Mouse (Mus musculus) heart, embryonic 12.5 days (tissue): ENCODE measurements around the gene Fam71d. TPM values are rescaled to one million over a fixed set of nuclear protein-coding genes. Genes with fewer than 3 reads are reported as not detected.

Experiments used
- ATAC-seq: fragments of 200-750 bp; cut with Nextera tagmentation; 2 replicates; pipeline ENCODE4 v1.8.0; 2017; ENCODE audit warnings: moderate TSS enrichment, moderate library complexity; ENCODE audit not compliant: insufficient number of reproducible peaks, low FRiP score
- H3K27ac ChIP-seq: fragments of 300-500 bp; sonication (generic); 2 replicates; pipeline ENCODE4 v1.5.1; 2016; ENCODE audit warnings: mild to moderate bottlenecking, moderate library complexity; ENCODE audit not compliant: poor library complexity, severe bottlenecking
- H3K27me3 ChIP-seq: fragments of 300-500 bp; sonication (generic); replicated peaks from 2 replicates; pipeline ENCODE4 v1.6.1; 2016; ENCODE audit warnings: mild to moderate bottlenecking, moderate library complexity
- H3K36me3 ChIP-seq: fragments of 300-500 bp; sonication (generic); 2 replicates; pipeline ENCODE4 v1.6.1; 2016; ENCODE audit warnings: mild to moderate bottlenecking, moderate library complexity
- H3K4me1 ChIP-seq: fragments of 300-500 bp; sonication (generic); replicated peaks from 2 replicates; pipeline ENCODE4 v1.6.1; 2016; ENCODE audit warnings: mild to moderate bottlenecking
- H3K4me2 ChIP-seq: fragments of 300-500 bp; sonication (generic); 2 replicates; pipeline ENCODE4 v1.6.1; 2016; ENCODE audit warnings: mild to moderate bottlenecking, moderate library complexity
- H3K4me3 ChIP-seq: fragments of 300-500 bp; sonication (generic); 2 replicates; pipeline ENCODE4 v1.5.1; 2016; ENCODE audit warnings: mild to moderate bottlenecking
- H3K9ac ChIP-seq: fragments of 300-500 bp; sonication (generic); 2 replicates; pipeline ENCODE4 v1.6.1; 2016; ENCODE audit warnings: mild to moderate bottlenecking, moderate library complexity
- H3K9me3 ChIP-seq: fragments of 300-500 bp; sonication (generic); replicated peaks from 2 replicates; pipeline ENCODE4 v1.6.1; 2016; ENCODE audit warnings: mild to moderate bottlenecking, moderate library complexity
- WGBS: fragments of 180-500 bp; shearing (Covaris S2); methylation state at CpG from one replicate; pipeline ENCODE4 v1.1.7; 2016; 5-methylcytosine and 5-hydroxymethylcytosine counted together
- polyA plus RNA-seq: library from polyadenylated mRNA; unstranded; fragments of >200 nt; fragmentation: Nextera tagmentation; extraction: Ambion mirVana; gene quantifications from 2 replicates; pipeline ENCODE4 v1.2.1, GENCODE M21; 2016

Gene Fam71d
- polyA plus RNA-seq, 1 experiment from 2014 or later, result not detected

- Histone ChIP-seq H3K9ac (no peak overlapping the region), H3K27ac (no peak overlapping the region), H3K9me3 (no peaks in the 10 kb centered on the region), H3K4me3 (no peak overlapping the region), H3K27me3 (no peaks in the 10 kb centered on the region), H3K4me1 (no peaks in the 10 kb centered on the region), H3K36me3 (no peaks in the 10 kb centered on the region), H3K4me2 (no peak overlapping the region)
- 75% methylated on average over 2 of the region's 2 CpGs for WGBS
- no peak for ATAC-seq
These were observed 26.4 kb downstream of the Fam71d start for GRCm38 (mm10) chr12:78717783-78718182.

DNA sequence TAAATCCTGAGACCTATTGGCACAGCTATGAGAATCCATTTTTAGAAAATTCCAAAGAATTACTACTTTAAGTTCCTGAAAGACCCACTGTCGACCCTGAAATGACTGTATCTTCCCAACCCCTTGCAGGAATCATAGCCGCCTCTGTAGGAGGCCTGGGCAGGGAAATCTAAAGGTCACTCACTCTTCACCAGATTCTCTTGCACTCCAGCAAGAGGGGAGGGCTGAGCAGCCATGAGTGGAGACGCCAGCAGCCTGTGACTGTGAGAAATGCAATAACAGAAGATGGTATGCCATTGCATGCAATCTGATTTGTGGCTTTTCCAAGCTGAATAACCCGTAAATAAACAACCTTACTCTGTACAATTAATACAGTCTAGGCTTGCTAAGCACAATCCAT is 36.4 kb downstream of the Fam71d start:
- H3K27ac ChIP-seq, result no peak overlapping the region
- 41% methylated on average over 4 of the region's 4 CpGs for WGBS
- H3K4me3 ChIP-seq, result no peak overlapping the region
- no peaks in the 10 kb centered on the region for H3K4me1 ChIP-seq
- H3K4me2 ChIP-seq, result no peak overlapping the region
- H3K36me3 ChIP-seq, result no peaks in the 10 kb centered on the region
- H3K9me3 ChIP-seq, result no peaks in the 10 kb centered on the region
- H3K27me3 ChIP-seq, result no peaks in the 10 kb centered on the region
- H3K9ac ChIP-seq, result no peak overlapping the region
- no peak for ATAC-seq

DNA sequence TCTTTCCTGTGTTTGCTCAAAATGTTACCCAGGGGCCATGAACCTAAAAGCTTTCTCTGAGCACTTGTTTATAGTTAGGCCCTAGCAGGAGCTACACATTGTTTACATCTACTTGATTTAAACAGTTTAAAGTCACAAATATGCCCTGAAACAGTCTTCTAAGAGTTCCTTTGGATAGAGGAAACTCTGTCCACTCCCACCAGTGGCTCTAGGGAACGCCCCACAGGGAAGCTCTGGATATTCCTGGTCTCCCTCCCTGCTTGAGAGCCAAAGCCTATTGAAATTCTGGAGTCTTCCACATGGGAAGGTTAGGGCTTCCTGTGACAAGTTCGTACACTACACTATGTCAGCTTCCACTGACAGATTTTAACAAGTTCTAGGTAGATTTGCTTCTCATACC is 48.3 kb downstream of the Fam71d start:
- H3K4me2 ChIP-seq, result no peak overlapping the region
- no peaks in the 10 kb centered on the region for H3K4me1 ChIP-seq
- H3K27ac ChIP-seq, result no peak overlapping the region
- H3K4me3 ChIP-seq, result no peak overlapping the region
- ATAC-seq, result no peak
- H3K9ac ChIP-seq, result no peak overlapping the region
- H3K36me3 ChIP-seq, result no peaks in the 10 kb centered on the region
- H3K9me3 ChIP-seq, result no peaks in the 10 kb centered on the region
- no peaks in the 10 kb centered on the region for H3K27me3 ChIP-seq
- WGBS, result 56% methylated on average over 2 of the region's 2 CpGs

DNA sequence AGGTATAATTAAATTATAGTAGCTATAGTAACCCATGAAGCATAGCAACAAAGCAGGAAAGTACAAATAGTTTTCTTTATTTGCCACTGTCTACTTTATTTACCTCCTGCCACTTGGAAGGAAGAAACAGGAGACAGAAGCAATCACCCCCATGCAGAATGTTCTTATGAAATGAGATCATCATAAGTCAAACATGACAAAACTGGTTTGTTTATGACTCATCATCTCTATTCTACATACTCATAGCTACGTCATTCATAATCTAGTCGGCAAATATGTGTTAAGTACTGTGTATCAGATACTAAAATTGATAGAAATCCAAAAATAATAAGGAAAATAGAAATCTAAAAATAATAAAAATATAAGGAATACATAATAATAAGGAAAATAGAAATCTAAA is 49.0 kb downstream of the Fam71d start:
- H3K27ac ChIP-seq, result no peak overlapping the region
- WGBS, result 89% methylated on average over 2 of the region's 2 CpGs
- H3K4me2 ChIP-seq, result no peak overlapping the region
- H3K4me3 ChIP-seq, result no peak overlapping the region
- no peaks in the 10 kb centered on the region for H3K27me3 ChIP-seq
- no peaks in the 10 kb centered on the region for H3K9me3 ChIP-seq
- H3K9ac ChIP-seq, result no peak overlapping the region
- H3K4me1 ChIP-seq, result no peaks in the 10 kb centered on the region
- ATAC-seq, result no peak
- no peaks in the 10 kb centered on the region for H3K36me3 ChIP-seq

DNA sequence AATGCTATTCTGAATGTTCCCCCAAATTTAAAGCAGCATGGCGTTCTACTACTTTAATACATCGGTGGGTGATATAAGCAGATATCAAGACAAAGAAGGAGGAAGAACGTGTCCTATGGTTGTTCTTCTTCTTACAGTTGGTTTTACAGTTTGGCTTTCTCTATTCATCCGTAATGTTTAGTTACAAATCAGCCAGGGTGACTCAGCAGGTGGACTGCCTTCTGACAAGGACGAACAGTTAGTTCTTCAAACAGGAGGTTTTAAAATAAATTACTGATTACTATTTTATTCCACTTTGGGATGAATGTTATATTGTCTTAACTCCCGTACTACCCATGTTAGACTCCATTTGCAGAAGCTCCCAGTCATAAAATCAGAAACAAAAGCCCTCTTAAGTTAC is 54.9 kb downstream of the Fam71d start:
- Histone ChIP-seq H3K36me3 (no peaks in the 10 kb centered on the region), H3K4me2 (no peak overlapping the region), H3K4me1 (peaks cover 6% of the 10 kb centered on the region; the same call in 1 of the 2 replicates), H3K9ac (no peak overlapping the region), H3K27me3 (0 out of 2 replicates have a peak, but pooled peaks cover 3% of the 10 kb centered on the region), H3K27ac (no peak overlapping the region), H3K4me3 (no peak overlapping the region), H3K9me3 (no peaks in the 10 kb centered on the region)
- ATAC-seq, result no peak
- WGBS, result 74% methylated on average over 6 of the region's 6 CpGs

DNA sequence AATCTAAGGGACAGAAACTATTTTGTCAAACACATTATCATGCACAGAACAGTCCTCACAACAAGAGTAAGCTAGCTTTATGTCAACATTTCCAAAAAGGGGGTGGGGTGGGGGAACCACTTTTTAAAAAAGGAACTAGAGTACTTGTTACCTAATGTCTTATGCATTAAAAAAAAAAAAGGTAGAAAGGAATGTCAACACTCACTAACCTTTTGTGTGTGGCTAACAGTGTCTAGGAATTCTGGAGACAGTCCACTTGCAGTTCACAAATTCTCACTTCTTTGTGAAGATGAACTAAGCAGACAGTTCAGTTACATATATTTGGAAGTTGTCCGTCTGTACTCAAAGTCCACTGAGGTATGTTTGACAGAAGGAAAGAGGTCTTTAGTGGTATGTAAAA is 56.1 kb downstream of the Fam71d start:
- 42% methylated on average over 1 of the region's 1 CpGs for WGBS
- Histone ChIP-seq H3K4me2 (peak overlapping the region; percentile 93), H3K4me3 (no peak overlapping the region), H3K9ac (no peak overlapping the region), H3K9me3 (no peaks in the 10 kb centered on the region), H3K27ac (no peak overlapping the region), H3K36me3 (no peaks in the 10 kb centered on the region), H3K27me3 (0 out of 2 replicates have a peak, but pooled peaks cover 3% of the 10 kb centered on the region), H3K4me1 (peaks cover 10% of the 10 kb centered on the region)
- ATAC-seq, result no peak

DNA sequence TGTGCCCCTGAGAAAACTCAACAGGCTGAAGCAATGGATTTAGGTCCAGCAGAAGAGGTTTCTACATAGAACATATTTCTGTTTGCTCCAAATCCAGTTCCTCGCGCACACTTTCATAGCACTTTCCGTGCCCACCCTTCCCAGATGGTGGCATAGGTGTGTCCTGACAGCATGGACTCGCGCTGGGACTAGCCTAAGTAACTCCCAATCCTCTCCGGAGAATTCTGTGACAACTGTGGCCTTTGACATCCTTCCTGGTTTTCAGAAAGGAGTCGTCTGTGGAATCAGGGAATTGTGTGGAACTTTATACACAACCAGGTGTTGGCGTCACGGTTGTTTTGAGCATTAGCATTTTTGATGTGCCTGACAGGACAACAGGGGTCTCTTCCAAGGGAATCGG is 56.8 kb downstream of the Fam71d start:
- Histone ChIP-seq H3K4me3 (peak overlapping the region; percentile 98), H3K27me3 (0 out of 2 replicates have a peak, but pooled peaks cover 3% of the 10 kb centered on the region), H3K4me2 (peak overlapping the region; percentile 93), H3K9me3 (no peaks in the 10 kb centered on the region), H3K36me3 (no peaks in the 10 kb centered on the region), H3K27ac (no peak overlapping the region), H3K4me1 (peaks cover 12% of the 10 kb centered on the region), H3K9ac (peak overlapping the region; percentile 72)
- WGBS, result under 1% methylated on average over 10 of the region's 10 CpGs
- no peak for ATAC-seq

GRCm38 (mm10) chr12:78748557-78749377 is 57.4 kb downstream of the Fam71d start, which contains the start of gene Mpp5:
TSS of gene Mpp5 (plus strand) at chr12:78748907.
- peak within 1 kb of the TSS; percentile 98 for H3K4me3 ChIP-seq
- under 1% methylated on average over 92 of the region's 98 CpGs for WGBS
- ATAC-seq, result peak; percentile 100

GRCm38 (mm10) chr12:78749378-78749801 is 58.1 kb downstream of the Fam71d start:
- Histone ChIP-seq H3K4me2 (peak overlapping the region; percentile 59), H3K4me1 (peaks cover 15% of the 10 kb centered on the region), H3K9me3 (no peaks in the 10 kb centered on the region), H3K36me3 (no peaks in the 10 kb centered on the region), H3K27ac (peak overlapping the region; percentile 98), H3K27me3 (0 out of 2 replicates have a peak, but pooled peaks cover 3% of the 10 kb centered on the region), H3K4me3 (peak overlapping the region; percentile 98), H3K9ac (peak overlapping the region; percentile 94)
- WGBS, result under 1% methylated on average over 25 of the region's 25 CpGs
- no peak for ATAC-seq

More at GRCm38 (mm10) chr12:78748557-78749377, 57.4 kb downstream of the Fam71d start, which contains the start of gene Mpp5:
- H3K9ac ChIP-seq, result peak within 1 kb of the TSS; percentile 94
- H3K27me3 ChIP-seq, result 0 out of 2 replicates have a peak, but pooled peaks cover 3% of the 10 kb centered on the region
- H3K27ac ChIP-seq, result peak within 1 kb of the TSS; percentile 98
- peaks cover 15% of the 10 kb centered on the region for H3K4me1 ChIP-seq
- no peaks in the 10 kb centered on the region for H3K9me3 ChIP-seq
- H3K4me2 ChIP-seq, result peak within 1 kb of the TSS; percentile 93
- no peaks in the 10 kb centered on the region for H3K36me3 ChIP-seq

GRCm38 (mm10) chr12:78761979-78762378 is 70.6 kb downstream of the Fam71d start:
- Histone ChIP-seq H3K4me2 (no peak overlapping the region), H3K9ac (no peak overlapping the region), H3K27ac (no peak overlapping the region), H3K27me3 (no peaks in the 10 kb centered on the region), H3K4me3 (no peak overlapping the region), H3K4me1 (no peaks in the 10 kb centered on the region), H3K9me3 (no peaks in the 10 kb centered on the region), H3K36me3 (no peaks in the 10 kb centered on the region)
- no peak for ATAC-seq

GRCm38 (mm10) chr12:78769031-78769713 is 77.8 kb downstream of the Fam71d start:
- H3K27me3 ChIP-seq, result no peaks in the 10 kb centered on the region
- ATAC-seq, result no peak
- WGBS, result 52% methylated on average over 6 of the region's 6 CpGs
- H3K9ac ChIP-seq, result no peak overlapping the region
- H3K36me3 ChIP-seq, result peaks cover 3% of the 10 kb centered on the region; the same call in 1 of the 2 replicates
- H3K4me2 ChIP-seq, result no peak overlapping the region
- H3K4me3 ChIP-seq, result no peak overlapping the region
- no peak overlapping the region; the same call in 1 of the 2 replicates for H3K27ac ChIP-seq
- H3K9me3 ChIP-seq, result no peaks in the 10 kb centered on the region
- H3K4me1 ChIP-seq, result peaks cover 10% of the 10 kb centered on the region
